Comparison of ENCODE assay signal across 9 mouse cellular contexts in the genomic region with DNA sequence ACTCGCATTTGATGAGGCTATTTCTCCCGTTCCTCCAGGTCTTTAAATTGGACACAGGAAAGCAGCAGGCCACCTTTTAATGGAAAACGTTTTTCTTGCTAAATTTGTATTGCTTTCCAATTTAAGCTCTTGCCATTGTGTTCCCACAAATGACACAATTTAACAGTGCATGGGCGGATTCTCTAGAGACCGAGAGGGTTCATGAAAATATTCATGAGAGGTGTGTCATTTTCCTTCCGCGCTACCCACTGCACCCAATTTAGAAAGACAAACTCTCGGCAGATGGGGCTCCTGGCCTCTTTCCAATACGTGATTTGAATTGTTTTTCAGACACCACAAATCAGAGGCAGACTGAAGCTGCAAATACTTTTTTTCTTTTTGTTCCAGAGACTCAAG.
DNase-seq lines count a peak whose midpoint lies in the region; ATAC-seq and TF ChIP-seq lines count a peak whose summit lies in the region.
"Had no signal": no experiment of that assay in that cellular context is flagged by ENCODE, and none has a peak within 500 bp of the region (broad histone marks: within the 10 kb centered on the region; RNA-seq: fewer than 3 reads in every experiment).

No protein-coding gene starts in this region.

- TF ChIP-seq POLR2A in CH12.LX (IDR thresholded peaks at IDR 0.05; ENCODE audit: low read depth, low read length) = no peak

- no peak for TF ChIP-seq CTCF in CH12.LX (conservative IDR thresholded peaks at IDR 0.05 in 1 of 2, IDR thresholded peaks at IDR 0.05 in 1 of 2; ENCODE audit: low read depth in 2 of 2, low read length in 2 of 2)

- H3K27me3 ChIP-seq in CH12.LX (replicated peaks) = no peaks in the 10 kb centered on the region
- H3K27me3 ChIP-seq in forebrain, embryonic 10.5 days (ENCODE audit: poor library complexity, severe bottlenecking) = no peaks in the 10 kb centered on the region
- no peaks in the 10 kb centered on the region for H3K27me3 ChIP-seq in midbrain, embryonic 11.5 days (ENCODE audit: control insufficient read depth, insufficient read depth, low read length)

- H3K9me3 ChIP-seq in CH12.LX (replicated peaks; ENCODE audit: low read length) = no peaks in the 10 kb centered on the region
- H3K9me3 ChIP-seq in forebrain, embryonic 10.5 days = no peaks in the 10 kb centered on the region
- H3K9me3 ChIP-seq in midbrain, embryonic 11.5 days (ENCODE audit: control insufficient read depth, low read length) = no peaks in the 10 kb centered on the region
- H3K9me3 ChIP-seq: limb, embryonic 10.5 days had no signal

- peak overlapping the region; percentile 13; the same call in 1 of the 2 replicates for H3K9ac ChIP-seq in CH12.LX (ENCODE audit: insufficient read depth, low read depth)
- H3K9ac ChIP-seq in midbrain, embryonic 11.5 days (ENCODE audit: low read length) = no peak overlapping the region

- peak overlapping the region; percentile 90 for H3K4me2 ChIP-seq in CH12.LX (ENCODE audit: insufficient read depth, low read depth, poor library complexity, severe bottlenecking)
- no peak overlapping the region for H3K4me2 ChIP-seq in midbrain, embryonic 11.5 days

- H3K4me1 ChIP-seq in CH12.LX (ENCODE audit: control insufficient read depth in 1 of 2, insufficient read depth in 2 of 2) = peaks cover 13 to 46% of the 10 kb centered on the region in 2 experiments
- peaks cover 32% of the 10 kb centered on the region for H3K4me1 ChIP-seq in forebrain, embryonic 10.5 days
- peaks cover 18% of the 10 kb centered on the region for H3K4me1 ChIP-seq in midbrain, embryonic 11.5 days (ENCODE audit: control insufficient read depth, insufficient read depth, low read length)
- H3K4me1 ChIP-seq: limb, embryonic 10.5 days had no signal

- dilution Hi-C loops in CH12.LX (cut with MboI; ENCODE audit: extremely low pct_ligation_motif_present, extremely low pct_unique_long_range_greater_than_20kb, low sequenced_read_pairs) = no loop called here

- peak overlapping the region; percentile 55; the same call in 1 of the 2 replicates for H3K27ac ChIP-seq in CH12.LX (ENCODE audit: insufficient read depth, low read depth)
- H3K27ac ChIP-seq in forebrain, embryonic 10.5 days = peak overlapping the region; percentile 78
- peak overlapping the region; percentile 88 for H3K27ac ChIP-seq in midbrain, embryonic 11.5 days (ENCODE audit: low read depth, low read length)
- H3K27ac ChIP-seq: limb, embryonic 10.5 days had no signal

- WGBS in forebrain, embryonic 10.5 days = 76% methylated on average over 9 of the region's 9 CpGs
- 62% methylated on average over 9 of the region's 9 CpGs for WGBS in midbrain, embryonic 11.5 days

- no peak for TF ChIP-seq RAD21 in CH12.LX (IDR thresholded peaks at IDR 0.05; ENCODE audit: low read depth, low read length)

- in situ Hi-C loops in CH12.LX (cut with MboI; ENCODE audit: low pct_ligation_motif_present, low pct_unique_long_range_greater_than_20kb, low sequenced_read_pairs) = no loop called here

- peak overlapping the region; percentile 19 to 76 (median 23) for H3K4me3 ChIP-seq in CH12.LX (replicated peaks in 1 of 3; ENCODE audit: low read depth in 2 of 3, low read length in 2 of 3, poor library complexity in 1 of 3)
- H3K4me3 ChIP-seq in forebrain, embryonic 10.5 days = no peak overlapping the region
- no peak overlapping the region for H3K4me3 ChIP-seq in midbrain, embryonic 11.5 days (ENCODE audit: low read depth, low read length)
- H3K4me3 ChIP-seq: limb, embryonic 10.5 days had no signal

- DNase-seq in CH12.LX (ENCODE audit: extremely low read depth) = peak; percentile 11
- DNase-seq in forebrain, embryonic 10.5 days (ENCODE audit: extremely low spot score, low spot score) = no peak
- peak; percentile 87 for DNase-seq in layer of hippocampus, adult 11-12 months (ENCODE audit: low spot score)
- no peak for DNase-seq in midbrain, embryonic 11.5 days (ENCODE audit: low spot score, missing footprints)
- DNase-seq in spleen, postnatal 36 days (ENCODE audit: low spot score in 2 of 2) = no peak
- DNase-seq in adrenal gland, adult 18-20 months (ENCODE audit: low spot score in 2 of 2) = no peak
- no peak for DNase-seq in kidney, postnatal 10 days
- no peak for DNase-seq in ovary, postnatal 10 days (ENCODE audit: low spot score)

- H3K79me2 ChIP-seq in CH12.LX (replicated peaks; ENCODE audit: control insufficient read depth, extremely low read depth, insufficient read depth, poor library complexity, severe bottlenecking) = no peaks in the 10 kb centered on the region

- TF ChIP-seq EP300 in CH12.LX (IDR thresholded peaks at IDR 0.05; ENCODE audit: low read length) = no peak

- ATAC-seq in midbrain, embryonic 11.5 days (ENCODE audit: low FRiP score) = peak; percentile 25; the same call in 1 of the 2 replicates

- no peaks in the 10 kb centered on the region for H3K36me3 ChIP-seq in CH12.LX (replicated peaks in 1 of 2; ENCODE audit: control insufficient read depth in 1 of 2, insufficient read depth in 1 of 2, low read length in 1 of 2)
- no peaks in the 10 kb centered on the region for H3K36me3 ChIP-seq in forebrain, embryonic 10.5 days (replicated peaks)
- H3K36me3 ChIP-seq in midbrain, embryonic 11.5 days (ENCODE audit: control insufficient read depth, insufficient read depth, low read length) = no peaks in the 10 kb centered on the region
- H3K36me3 ChIP-seq: limb, embryonic 10.5 days had no signal

TF ChIP-seq in CH12.LX, 34 proteins besides CTCF, POLR2A, EP300 and RAD21:
- TF ChIP-seq MXI1 (IDR thresholded peaks at IDR 0.05; ENCODE audit: low read depth, low read length) (peak; percentile 59; the same call in 1 of the 2 replicates), ZC3H11A (IDR thresholded peaks at IDR 0.05; ENCODE audit: low read depth, low read length) (no peak), CHD1 (IDR thresholded peaks at IDR 0.05; ENCODE audit: low read depth, low read length) (0 out of 2 replicates have a peak, but pooled peaks have one; percentile 74), IRF4 (IDR thresholded peaks at IDR 0.05; ENCODE audit: low read depth, low read length) (peak; percentile 37; the same call in 1 of the 2 replicates), HCFC1 (IDR thresholded peaks at IDR 0.05; ENCODE audit: low read depth, low read length) (0 out of 2 replicates have a peak, but pooled peaks have one; percentile 18), MEF2A (IDR thresholded peaks at IDR 0.05; ENCODE audit: borderline replicate concordance, low read depth, low read length) (0 out of 2 replicates have a peak, but pooled peaks have one; percentile 50), TBP (conservative IDR thresholded peaks at IDR 0.05; ENCODE audit: low read depth, low read length) (no peak), USF1 (IDR thresholded peaks at IDR 0.05; ENCODE audit: low read depth, low read length) (no peak), PAX5 (IDR thresholded peaks at IDR 0.05; ENCODE audit: low read length) (no peak), MAX (IDR thresholded peaks at IDR 0.05; ENCODE audit: low read length) (no peak)

Comparison
In these comparisons a context has a peak if more than half of its experiments do, and no peak if none do; other contexts are left out.
1. DNase-seq: peak in CH12.LX (single experiment) and layer of hippocampus, adult 11-12 months (single experiment); none in forebrain, embryonic 10.5 days (single experiment), midbrain, embryonic 11.5 days (single experiment), spleen, postnatal 36 days (0 of 2), adrenal gland, adult 18-20 months (0 of 2), kidney, postnatal 10 days (single experiment) and ovary, postnatal 10 days (single experiment).
2. H3K4me3 ChIP-seq: peak in CH12.LX (3 of 3); none in forebrain, embryonic 10.5 days (single experiment) and midbrain, embryonic 11.5 days (single experiment).
3. Peak in every context shown above with its lines, with median percentiles within 50 percentile points of each other: H3K27ac ChIP-seq.